In the genomic region with DNA sequence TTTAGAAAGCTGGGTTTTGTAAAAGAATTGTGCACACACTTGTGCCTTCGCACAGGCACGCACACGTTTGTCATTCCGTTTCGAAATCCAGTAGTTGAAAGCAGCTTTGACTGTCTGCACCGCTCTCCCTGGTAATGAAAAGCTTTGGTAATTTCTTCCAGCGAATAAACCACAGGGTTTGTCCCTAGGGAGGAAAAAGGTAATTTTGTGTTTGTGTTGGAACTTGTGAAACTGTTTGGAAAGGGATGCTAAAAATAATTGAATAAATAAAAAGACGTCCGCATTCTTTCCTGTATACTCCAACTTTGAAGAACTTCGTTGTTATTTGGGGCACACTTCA, we compare ENCODE assay signal across 8 mouse cellular contexts. TPM values are rescaled to one million over a fixed set of nuclear protein-coding genes. Genes with fewer than 3 reads are reported as not detected.
A peak's percentile ranks its signal among the peaks of the same experiment; 100 is the strongest.
DNase-seq lines count a peak whose midpoint lies in the region; ATAC-seq and TF ChIP-seq lines count a peak whose summit lies in the region.

No protein-coding gene starts in this region.

- peak; percentile 12; the same call in 1 of the 2 replicates for ATAC-seq in heart, postnatal 0 days (ENCODE audit: insufficient read depth, low read depth)

- WGBS in bone marrow, adult 2 months: under 1% methylated on average over 10 of the region's 10 CpGs
- 9% methylated on average over 10 of the region's 10 CpGs for WGBS in heart, postnatal 0 days

- intact Hi-C loops in left cerebral cortex, postnatal 4 days (cut with DNase I): no loop called here

- no peaks in the 10 kb centered on the region for H3K9me3 ChIP-seq in heart, postnatal 0 days (replicated peaks; ENCODE audit: control insufficient read depth, low read length)

- H3K9ac ChIP-seq in heart, postnatal 0 days (replicated peaks; ENCODE audit: low read depth, low read length): peak overlapping the region; percentile 11; the same call in 1 of the 2 replicates

- peaks cover 6% of the 10 kb centered on the region; the same call in 1 of the 2 replicates for H3K4me1 ChIP-seq in bone marrow, adult 2 months (ENCODE audit: control insufficient read depth, insufficient read depth, low read length)
- peaks cover 16% of the 10 kb centered on the region for H3K4me1 ChIP-seq in heart, postnatal 0 days (ENCODE audit: control insufficient read depth, insufficient read depth)

- no peak for TF ChIP-seq POLR2A in bone marrow, adult 2 months (IDR thresholded peaks at IDR 0.05; ENCODE audit: borderline replicate concordance, control insufficient read depth, low read depth, low read length)

- TF ChIP-seq CTCF in bone marrow, adult 2 months (IDR thresholded peaks at IDR 0.05; ENCODE audit: control insufficient read depth, insufficient read depth, low read length): no peak
- no peak for TF ChIP-seq CTCF in heart, postnatal 0 days (IDR thresholded peaks at IDR 0.05; ENCODE audit: low read depth)

- no peak for TF ChIP-seq EP300 in heart, postnatal 0 days (IDR thresholded peaks at IDR 0.05; ENCODE audit: low read depth)

- peak overlapping the region; percentile 60 for H3K4me2 ChIP-seq in heart, postnatal 0 days (ENCODE audit: low read depth, low read length)

- H3K27me3 ChIP-seq in heart, postnatal 0 days (ENCODE audit: control insufficient read depth, insufficient read depth, low read length): no peaks in the 10 kb centered on the region

- H3K4me3 ChIP-seq in bone marrow, adult 2 months (replicated peaks; ENCODE audit: control insufficient read depth, low read depth, low read length): peak overlapping the region; percentile 93
- H3K4me3 ChIP-seq in heart, postnatal 0 days (ENCODE audit: low read depth, low read length): peak overlapping the region; percentile 55

- DNase-seq in heart, adult 8-10 months (ENCODE audit: low spot score): peak; percentile 53
- no peak for DNase-seq in heart, adult 11 months
- DNase-seq in heart, postnatal 0 days (ENCODE audit: low spot score): no peak
- peak; percentile 6 for DNase-seq in mesoderm, embryonic 11.5 days (ENCODE audit: low read depth, low spot score)
- DNase-seq in layer of hippocampus, adult 9-10 months (ENCODE audit: low spot score): no peak
- DNase-seq in layer of hippocampus, adult 9-11 months: no peak
- no peak for DNase-seq in left cerebral cortex, postnatal 4 days

- peak overlapping the region; percentile 80; the same call in 1 of the 2 replicates for H3K27ac ChIP-seq in bone marrow, adult 2 months (ENCODE audit: control insufficient read depth, insufficient read depth, low read depth, low read length, poor library complexity)
- H3K27ac ChIP-seq in heart, postnatal 0 days (ENCODE audit: low read depth): peak overlapping the region; percentile 45

- H3K36me3 ChIP-seq in heart, postnatal 0 days (replicated peaks; ENCODE audit: control insufficient read depth, insufficient read depth, low read length): no peaks in the 10 kb centered on the region

RNA-seq across cellular contexts. Expression of a gene that starts 35.7 kb away (rescaled TPM):
- 10 to 100 TPM; 40.5 to 44.6 (median 42.2) TPM for total RNA-seq in heart, adult 8-10 months (2022)
- polyA plus RNA-seq in bone marrow, adult 2 months (2011; ENCODE audit: insufficient read depth, insufficient read length, low replicate concordance, missing spikeins): 41.6 and 46.6 TPM in 2 replicates
- 15.0 and 15.1 TPM in 2 replicates for total RNA-seq in heart, postnatal 0 days (2014; rRNA removed; ENCODE audit: low replicate concordance)
- polyA plus RNA-seq in heart, postnatal 0 days (2015; fragmentation: Nextera tagmentation; extraction: Ambion mirVana): 80.7 and 86.8 TPM in 2 replicates
- total RNA-seq in left cerebral cortex, postnatal 4 days (2021): 10 to 100 TPM; 72.6 to 74.9 TPM

Comparison
In these comparisons a context has a peak if more than half of its experiments do, and no peak if none do; other contexts are left out.
1. DNase-seq: peak in heart, adult 8-10 months (single experiment) and mesoderm, embryonic 11.5 days (single experiment); none in heart, adult 11 months (single experiment), heart, postnatal 0 days (single experiment), layer of hippocampus, adult 9-10 months (single experiment), layer of hippocampus, adult 9-11 months (single experiment) and left cerebral cortex, postnatal 4 days (single experiment).